Mouse (Mus musculus): ENCODE measurements around the gene Syngr4. TPM values are rescaled to one million over a fixed set of nuclear protein-coding genes. Genes with fewer than 3 reads are reported as not detected.
A peak's percentile ranks its signal among the peaks of the same experiment; 100 is the strongest.

Syngr4 gene
- polyA plus RNA-seq, 1 experiment from 2014 or later, result 1.5 TPM

GRCm38 (mm10) chr7:45873061-45873947 is 23.2 kb downstream of the Syngr4 start:
- H3K27ac ChIP-seq (replicated peaks in 1 of 2; ENCODE audit: control insufficient read depth in 1 of 2, insufficient read depth in 1 of 2, low read depth in 2 of 2, low read length in 2 of 2), result peak overlapping the region; percentile 93 to 94
- 3% methylated on average over 26 of the region's 28 CpGs for WGBS
- peak overlapping the region; percentile 84 to 94 for H3K4me3 ChIP-seq (ENCODE audit: control insufficient read depth in 1 of 2, insufficient read depth in 1 of 2, low read depth in 1 of 2, low read length in 2 of 2)
- peak overlapping the region; percentile 98 for H3K9ac ChIP-seq (ENCODE audit: low read length)
- H3K4me1 ChIP-seq (ENCODE audit: control insufficient read depth in 2 of 2, insufficient read depth in 2 of 2, low read length in 2 of 2), result peaks cover 20 to 42% of the 10 kb centered on the region in 2 experiments
- peaks cover 44% of the 10 kb centered on the region for H3K36me3 ChIP-seq (ENCODE audit: control insufficient read depth, insufficient read depth, low read length)
- H3K9me3 ChIP-seq (ENCODE audit: control insufficient read depth, low read length), result no peaks in the 10 kb centered on the region
- ATAC-seq (ENCODE audit: insufficient number of reproducible peaks, insufficient read depth, low FRiP score, low read depth), result peak; percentile 23; the same call in 1 of the 2 replicates
- peaks cover 28% of the 10 kb centered on the region for H3K27me3 ChIP-seq (ENCODE audit: control insufficient read depth, insufficient read depth, low read length)
- peak overlapping the region; percentile 93 for H3K4me2 ChIP-seq (ENCODE audit: low read length)

- Histone ChIP-seq H3K27me3 (ENCODE audit: control insufficient read depth, insufficient read depth, low read length) (peaks cover 35% of the 10 kb centered on the region), H3K4me1 (ENCODE audit: control insufficient read depth in 2 of 2, insufficient read depth in 2 of 2, low read length in 2 of 2) (peaks cover 20 to 43% of the 10 kb centered on the region in 2 experiments), H3K9ac (ENCODE audit: low read length) (peak within 1 kb of the TSS; percentile 98), H3K9me3 (ENCODE audit: control insufficient read depth, low read length) (no peaks in the 10 kb centered on the region), H3K4me2 (ENCODE audit: low read length) (peak within 1 kb of the TSS; percentile 93), H3K4me3 (ENCODE audit: control insufficient read depth in 1 of 2, insufficient read depth in 1 of 2, low read depth in 1 of 2, low read length in 2 of 2) (peak within 1 kb of the TSS; percentile 84 to 94), H3K36me3 (ENCODE audit: control insufficient read depth, insufficient read depth, low read length) (peaks cover 38% of the 10 kb centered on the region), H3K27ac (replicated peaks in 1 of 2; ENCODE audit: control insufficient read depth in 1 of 2, insufficient read depth in 1 of 2, low read depth in 2 of 2, low read length in 2 of 2) (peak within 1 kb of the TSS; percentile 93 to 94)
- ATAC-seq (ENCODE audit: insufficient number of reproducible peaks, insufficient read depth, low FRiP score, low read depth), result peak; percentile 62
- WGBS, result under 1% methylated on average over 18 of the region's 18 CpGs
These were observed 23.9 kb downstream of the Syngr4 start, which contains the start of gene Kdelr1 for GRCm38 (mm10) chr7:45872624-45873023. Kdelr1 (plus strand) TSS chr7:45872772.

- ATAC-seq (ENCODE audit: insufficient number of reproducible peaks, insufficient read depth, low FRiP score, low read depth), result no peak
- peaks cover 40% of the 10 kb centered on the region for H3K27me3 ChIP-seq (ENCODE audit: control insufficient read depth, insufficient read depth, low read length)
- peaks cover 17% of the 10 kb centered on the region for H3K36me3 ChIP-seq (ENCODE audit: control insufficient read depth, insufficient read depth, low read length)
- H3K4me1 ChIP-seq (ENCODE audit: control insufficient read depth in 2 of 2, insufficient read depth in 2 of 2, low read length in 2 of 2), result peaks cover 28 to 55% of the 10 kb centered on the region in 2 experiments
- peak overlapping the region; percentile 63 for H3K9ac ChIP-seq (ENCODE audit: low read length)
- H3K9me3 ChIP-seq (ENCODE audit: control insufficient read depth, low read length), result no peaks in the 10 kb centered on the region
- no peak overlapping the region for H3K27ac ChIP-seq (replicated peaks in 1 of 2; ENCODE audit: control insufficient read depth in 1 of 2, insufficient read depth in 1 of 2, low read depth in 2 of 2, low read length in 2 of 2)
- WGBS, result 2% methylated on average over 30 of the region's 30 CpGs
- peak overlapping the region; percentile 54 for H3K4me2 ChIP-seq (ENCODE audit: low read length)
- peak overlapping the region; percentile 15 to 16 for H3K4me3 ChIP-seq (ENCODE audit: control insufficient read depth in 1 of 2, insufficient read depth in 1 of 2, low read depth in 1 of 2, low read length in 2 of 2)
These were observed 26.0 kb downstream of the Syngr4 start for GRCm38 (mm10) chr7:45870282-45871058.

GRCm38 (mm10) chr7:45869787-45870186 is 26.7 kb downstream of the Syngr4 start:
- Histone ChIP-seq H3K27me3 (ENCODE audit: control insufficient read depth, insufficient read depth, low read length) (peaks cover 40% of the 10 kb centered on the region), H3K4me2 (ENCODE audit: low read length) (peak overlapping the region; percentile 54), H3K4me3 (ENCODE audit: control insufficient read depth in 1 of 2, insufficient read depth in 1 of 2, low read depth in 1 of 2, low read length in 2 of 2) (peak overlapping the region in 1 of 2 experiments; percentile 20; a peak in 2 of 4 replicates), H3K9ac (ENCODE audit: low read length) (peak overlapping the region; percentile 63), H3K27ac (replicated peaks in 1 of 2; ENCODE audit: control insufficient read depth in 1 of 2, insufficient read depth in 1 of 2, low read depth in 2 of 2, low read length in 2 of 2) (no peak overlapping the region), H3K36me3 (ENCODE audit: control insufficient read depth, insufficient read depth, low read length) (peaks cover 10% of the 10 kb centered on the region), H3K9me3 (ENCODE audit: control insufficient read depth, low read length) (no peaks in the 10 kb centered on the region), H3K4me1 (ENCODE audit: control insufficient read depth in 2 of 2, insufficient read depth in 2 of 2, low read length in 2 of 2) (peaks cover 28 to 52% of the 10 kb centered on the region in 2 experiments)
- no peak for ATAC-seq (ENCODE audit: insufficient number of reproducible peaks, insufficient read depth, low FRiP score, low read depth)
- 2% methylated on average over 12 of the region's 14 CpGs for WGBS

DNA sequence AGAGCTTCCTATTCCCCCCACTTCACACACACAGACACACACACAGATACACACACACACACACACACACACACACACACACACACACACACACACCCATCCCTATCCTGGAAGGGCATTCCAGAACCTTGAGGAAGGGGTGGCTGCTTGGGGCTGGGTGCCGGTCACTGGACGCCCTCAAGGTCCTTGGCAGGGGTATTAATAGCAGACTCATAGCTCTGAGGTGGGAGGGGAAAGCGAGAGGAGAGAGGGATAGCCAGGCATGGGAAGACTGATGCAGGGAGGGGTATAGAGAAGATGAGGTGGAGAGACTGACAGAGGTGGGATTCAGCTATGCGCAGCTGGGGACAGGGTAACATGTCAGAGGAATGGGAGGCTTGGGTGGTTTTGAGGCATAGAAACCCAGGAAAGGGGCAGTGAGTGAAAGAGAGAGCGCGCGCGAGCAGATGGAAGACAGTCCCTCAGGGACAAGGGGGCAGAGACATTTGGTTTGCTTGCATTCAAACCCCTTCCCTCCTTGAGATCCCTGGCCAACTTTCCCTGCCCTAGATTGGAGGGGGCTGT is 27.3 kb downstream of the Syngr4 start:
- Histone ChIP-seq H3K36me3 (ENCODE audit: control insufficient read depth, insufficient read depth, low read length) (peaks cover 4% of the 10 kb centered on the region), H3K4me2 (ENCODE audit: low read length) (peak overlapping the region; percentile 54), H3K9me3 (ENCODE audit: control insufficient read depth, low read length) (no peaks in the 10 kb centered on the region), H3K27me3 (ENCODE audit: control insufficient read depth, insufficient read depth, low read length) (peaks cover 40% of the 10 kb centered on the region), H3K4me1 (ENCODE audit: control insufficient read depth in 2 of 2, insufficient read depth in 2 of 2, low read length in 2 of 2) (peaks cover 26 to 46% of the 10 kb centered on the region in 2 experiments), H3K9ac (ENCODE audit: low read length) (peak overlapping the region; percentile 63), H3K4me3 (ENCODE audit: control insufficient read depth in 1 of 2, insufficient read depth in 1 of 2, low read depth in 1 of 2, low read length in 2 of 2) (peak overlapping the region in 1 of 2 experiments; percentile 20; a peak in 2 of 4 replicates), H3K27ac (replicated peaks in 1 of 2; ENCODE audit: control insufficient read depth in 1 of 2, insufficient read depth in 1 of 2, low read depth in 2 of 2, low read length in 2 of 2) (no peak overlapping the region)
- WGBS, result 17% methylated on average over 8 of the region's 8 CpGs
- no peak for ATAC-seq (ENCODE audit: insufficient number of reproducible peaks, insufficient read depth, low FRiP score, low read depth)

DNA sequence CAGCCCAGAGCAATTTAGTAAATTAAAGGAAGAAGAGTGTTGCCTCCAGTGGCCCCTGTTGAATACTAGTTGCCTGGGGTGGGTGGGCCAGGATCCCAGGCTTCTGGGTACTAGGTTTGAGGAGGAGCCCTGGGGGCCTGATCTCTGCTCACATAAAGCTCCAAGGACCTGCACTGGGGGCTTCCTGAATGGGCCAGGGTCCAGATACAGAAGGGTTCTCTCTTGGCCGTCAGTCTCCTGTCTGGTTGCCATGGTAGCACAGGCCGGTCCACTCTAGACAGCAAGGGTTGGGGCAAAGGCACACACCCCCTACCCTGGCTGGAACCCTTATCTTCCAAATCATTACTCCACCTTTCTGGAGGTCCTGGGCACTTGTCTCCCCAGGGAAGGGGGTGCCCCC is 28.6 kb downstream of the Syngr4 start:
- Histone ChIP-seq H3K9me3 (ENCODE audit: control insufficient read depth, low read length) (no peaks in the 10 kb centered on the region), H3K4me2 (ENCODE audit: low read length) (no peak overlapping the region), H3K36me3 (ENCODE audit: control insufficient read depth, insufficient read depth, low read length) (no peaks in the 10 kb centered on the region), H3K27me3 (ENCODE audit: control insufficient read depth, insufficient read depth, low read length) (peaks cover 40% of the 10 kb centered on the region), H3K4me1 (ENCODE audit: control insufficient read depth in 2 of 2, insufficient read depth in 2 of 2, low read length in 2 of 2) (peaks cover 21 to 39% of the 10 kb centered on the region in 2 experiments), H3K4me3 (ENCODE audit: control insufficient read depth in 1 of 2, insufficient read depth in 1 of 2, low read depth in 1 of 2, low read length in 2 of 2) (no peak overlapping the region), H3K9ac (ENCODE audit: low read length) (no peak overlapping the region), H3K27ac (replicated peaks in 1 of 2; ENCODE audit: control insufficient read depth in 1 of 2, insufficient read depth in 1 of 2, low read depth in 2 of 2, low read length in 2 of 2) (no peak overlapping the region)
- ATAC-seq (ENCODE audit: insufficient number of reproducible peaks, insufficient read depth, low FRiP score, low read depth), result no peak
- 38% methylated on average over 2 of the region's 2 CpGs for WGBS
